Mouse (Mus musculus): ENCODE measurements around the gene Tek.
"Not testable (repeated sequence)": the region's sequence is repeated elsewhere in the genome, so short reads cannot be mapped to it uniquely, and the experiment has no call there.

Tek gene

DNA sequence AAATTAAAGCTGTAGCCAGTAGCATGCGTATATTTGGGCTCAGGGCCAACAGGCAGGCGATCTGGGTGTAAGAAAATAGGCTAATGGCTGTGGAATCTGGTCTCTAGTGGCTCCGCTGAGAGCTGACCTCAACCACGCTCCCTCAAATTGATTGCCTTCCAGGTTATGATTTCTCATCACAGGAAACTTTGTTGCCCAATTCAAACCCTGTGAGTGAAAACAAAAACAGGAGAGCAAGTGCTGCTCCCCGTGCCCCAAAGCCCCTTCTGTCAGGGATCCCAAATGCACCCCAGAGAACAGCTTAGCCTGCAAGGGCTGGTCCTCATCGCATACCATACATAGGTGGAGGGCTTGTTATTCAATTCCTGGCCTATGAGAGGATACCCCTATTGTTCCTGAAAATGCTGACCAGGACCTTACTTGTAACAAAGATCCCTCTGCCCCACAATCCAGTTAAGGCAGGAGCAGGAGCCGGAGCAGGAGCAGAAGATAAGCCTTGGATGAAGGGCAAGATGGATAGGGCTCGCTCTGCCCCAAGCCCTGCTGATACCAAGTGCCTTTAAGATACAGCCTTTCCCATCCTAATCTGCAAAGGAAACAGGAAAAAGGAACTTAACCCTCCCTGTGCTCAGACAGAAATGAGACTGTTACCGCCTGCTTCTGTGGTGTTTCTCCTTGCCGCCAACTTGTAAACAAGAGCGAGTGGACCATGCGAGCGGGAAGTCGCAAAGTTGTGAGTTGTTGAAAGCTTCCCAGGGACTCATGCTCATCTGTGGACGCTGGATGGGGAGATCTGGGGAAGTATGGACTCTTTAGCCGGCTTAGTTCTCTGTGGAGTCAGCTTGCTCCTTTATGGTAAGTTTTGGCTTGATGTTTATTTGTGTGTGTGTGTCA is at the start of gene Tek:
Gene Tek, plus strand, starts transcription at position 452 of the 894 bp plus-strand sequence.
- peak in 1 of 2 experiments; percentile 28 for DNase-seq

DNA sequence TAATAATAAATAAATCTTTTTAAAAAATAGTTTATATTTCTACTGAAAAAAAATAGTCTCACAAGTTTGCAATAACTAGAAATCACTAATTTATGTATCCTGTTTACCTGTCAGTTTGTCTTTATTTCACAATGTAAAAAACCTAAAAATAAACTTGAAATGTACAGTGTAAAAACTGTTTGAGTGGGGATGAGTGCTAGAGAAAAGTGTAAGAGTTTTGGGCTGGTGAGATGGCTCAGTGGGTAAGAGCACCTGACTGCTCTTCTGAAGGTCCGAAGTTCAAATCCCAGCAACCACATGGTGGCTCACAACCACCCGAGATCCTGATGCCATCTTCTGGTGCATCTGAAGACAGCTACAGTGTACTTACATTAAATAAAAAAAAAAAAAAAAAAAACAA is 49.3 kb upstream of the Tek start:
- DNase-seq = not testable (repeated sequence)

DNA sequence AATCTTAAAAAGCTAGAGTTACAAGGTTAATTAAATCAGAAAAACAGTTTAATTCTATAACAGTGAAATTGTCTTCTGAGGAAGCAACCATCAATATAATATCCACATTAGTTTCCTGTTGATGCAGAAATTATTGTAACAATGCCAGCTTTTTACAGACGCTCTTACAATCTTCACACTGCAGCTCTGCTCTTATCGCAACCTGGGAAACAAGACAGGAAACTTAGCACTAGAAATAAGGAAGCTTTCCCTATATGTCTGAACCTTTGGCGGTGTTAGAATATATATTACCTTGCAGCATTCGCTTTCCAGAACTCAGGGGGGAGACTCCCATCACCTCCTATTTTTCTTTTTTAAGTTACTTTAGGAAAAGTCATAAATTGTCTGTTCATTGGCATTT is 48.0 kb upstream of the Tek start:
- no peak for DNase-seq

DNA sequence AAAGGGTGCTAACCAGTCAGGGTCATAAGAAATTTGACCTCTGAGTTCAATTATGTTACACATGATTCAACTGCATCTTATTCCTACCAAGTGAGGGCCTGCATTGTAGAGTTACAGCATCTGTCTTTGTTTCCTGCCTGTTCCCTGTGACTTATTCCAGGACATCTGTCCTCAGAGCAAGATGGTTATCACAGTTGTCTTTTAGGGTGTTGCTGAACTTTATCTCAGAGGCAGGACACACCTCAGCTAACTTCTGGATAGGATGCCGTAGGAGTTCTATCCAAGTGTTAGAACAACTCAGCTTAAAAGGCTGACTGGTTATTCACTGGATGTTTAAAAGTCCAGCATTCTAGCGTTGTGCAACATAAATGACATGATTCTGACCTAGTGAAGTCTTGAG is 46.9 kb upstream of the Tek start:
- no peak for DNase-seq

DNA sequence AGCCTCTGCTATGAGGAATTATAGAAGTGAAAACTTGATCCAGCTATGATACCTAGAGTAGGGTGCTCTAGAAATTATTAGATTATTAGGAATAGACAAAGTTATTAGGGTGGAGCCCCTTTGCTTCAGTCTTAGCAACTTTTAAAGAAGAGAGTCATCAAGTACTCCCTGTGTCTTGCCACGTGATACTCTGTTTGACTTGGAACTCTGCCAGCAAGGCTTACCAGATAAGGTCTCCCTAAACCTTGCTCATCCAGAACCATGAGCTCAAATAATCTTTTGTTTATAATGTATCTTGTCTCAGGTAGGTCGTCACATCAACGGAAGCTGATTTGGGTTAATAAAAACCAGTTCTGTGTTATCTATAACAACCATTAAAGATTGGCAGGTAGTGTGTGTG is 42.7 kb upstream of the Tek start:
- DNase-seq = no peak

DNA sequence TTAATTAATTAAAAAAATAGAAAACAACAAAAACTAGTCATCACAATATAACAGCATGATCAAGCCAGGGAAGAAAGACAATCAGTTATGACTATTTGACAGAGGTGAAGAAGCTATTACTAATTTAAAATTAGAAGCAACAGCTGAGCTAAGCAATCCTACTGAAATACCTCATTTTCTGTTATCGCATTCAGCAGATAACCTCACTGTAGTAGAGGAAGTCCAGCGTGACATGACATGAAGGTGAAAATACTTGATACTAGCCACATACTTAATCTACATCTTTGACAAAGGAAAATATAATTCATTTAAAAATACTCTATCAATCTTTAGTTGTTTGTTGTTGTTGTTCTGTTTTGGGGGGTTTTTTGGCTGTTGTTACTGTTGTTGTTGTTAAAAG is 28.1 kb upstream of the Tek start:
- no peak for DNase-seq

DNA sequence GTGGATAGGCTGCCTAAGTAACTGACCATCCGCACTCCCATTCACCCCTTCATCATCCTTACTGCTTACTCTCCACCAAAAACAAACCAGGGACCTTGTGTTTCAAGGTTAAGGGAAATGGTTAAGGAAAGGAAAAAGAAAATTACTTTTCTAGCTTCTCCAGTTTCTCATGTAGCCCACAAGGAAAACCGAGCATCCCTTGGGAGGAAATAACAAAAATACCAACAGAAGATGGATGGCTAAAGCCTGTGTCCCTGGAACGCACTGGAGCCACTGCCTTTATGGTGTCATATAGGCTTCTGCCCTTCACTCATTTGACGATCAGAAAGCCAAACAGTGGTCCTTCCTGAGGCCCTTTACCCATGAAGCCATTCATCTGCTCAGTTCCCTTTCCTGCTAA is 27.7 kb upstream of the Tek start:
- DNase-seq = no peak

DNA sequence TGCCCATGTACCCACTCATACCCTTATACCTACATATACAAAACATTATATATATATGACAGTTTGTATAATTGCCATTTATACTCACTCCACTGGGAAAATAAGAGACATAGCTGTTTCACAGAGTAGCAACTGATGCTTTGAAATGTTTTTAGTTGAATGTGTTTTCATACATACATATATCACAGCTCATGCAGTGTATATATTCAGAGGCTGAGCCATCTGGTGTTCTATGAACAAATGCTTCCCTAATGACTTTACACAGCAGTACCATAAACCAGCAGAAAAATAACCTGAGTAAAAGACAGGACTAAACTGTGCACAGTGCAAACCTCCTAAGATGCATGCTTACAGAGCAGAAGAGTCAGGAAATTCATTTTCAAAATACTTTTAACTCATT is 25.3 kb upstream of the Tek start:
- DNase-seq = no peak

DNA sequence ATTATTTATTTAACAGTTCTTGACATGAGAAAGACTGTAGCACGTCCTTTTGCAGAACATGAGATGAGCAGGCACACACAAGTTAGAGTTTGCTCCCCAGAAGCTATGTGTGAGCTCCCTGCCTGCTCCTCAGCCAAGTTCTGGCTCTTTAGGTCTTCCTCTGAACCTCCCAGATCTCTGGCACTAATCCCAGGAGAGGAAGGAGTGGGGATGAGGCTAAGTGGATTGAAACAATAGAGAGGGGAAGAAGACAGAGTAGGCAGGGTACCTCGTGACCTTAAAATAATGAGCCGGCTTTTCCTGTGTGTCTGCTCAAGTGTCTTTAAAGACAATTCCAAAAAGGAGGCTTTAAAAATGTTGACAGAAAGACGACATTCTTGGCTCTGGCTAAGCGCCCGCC is 23.9 kb upstream of the Tek start:
- peak; percentile 48 to 68 for DNase-seq

DNA sequence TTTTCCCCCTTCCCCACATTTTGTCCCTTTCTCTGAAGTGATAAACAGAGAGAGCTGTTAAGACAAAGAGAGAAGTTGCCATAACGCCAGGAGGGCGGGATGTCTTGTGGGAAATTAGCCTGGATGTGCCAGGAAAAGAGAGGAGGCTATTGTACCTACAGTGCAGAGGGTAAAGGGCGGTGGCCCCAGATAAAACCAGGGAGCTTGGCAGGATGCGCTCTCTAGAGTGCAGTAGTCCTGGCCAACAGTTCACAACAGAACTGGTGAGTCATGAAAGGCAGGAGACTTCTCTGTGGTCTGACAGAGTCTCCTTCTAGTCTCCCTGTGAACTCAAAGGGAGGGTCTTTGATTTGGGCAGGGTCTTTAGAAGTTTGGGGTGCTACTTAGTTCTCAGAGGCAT is 13.3 kb upstream of the Tek start:
- DNase-seq = no peak

DNA sequence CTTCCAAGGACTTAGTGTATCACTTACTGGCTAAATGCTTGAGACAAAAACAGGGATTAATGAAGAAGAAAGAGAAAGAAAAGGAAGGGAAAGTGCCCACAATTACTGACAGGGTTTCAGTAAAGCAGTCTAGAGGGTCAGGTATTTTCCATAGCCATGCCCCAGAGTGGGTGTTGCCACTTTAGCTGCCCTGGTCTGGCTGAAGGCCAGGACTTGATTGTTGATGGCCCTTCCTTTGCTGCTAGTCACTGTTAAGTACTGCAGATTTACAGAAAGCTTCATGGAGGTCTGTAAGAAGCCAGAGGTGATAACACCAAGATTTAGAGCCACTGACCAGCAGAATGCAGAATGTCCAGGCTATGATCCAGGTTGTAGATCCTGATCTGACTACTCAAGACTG is 6.4 kb upstream of the Tek start:
- DNase-seq = peak; percentile 45 to 51

DNA sequence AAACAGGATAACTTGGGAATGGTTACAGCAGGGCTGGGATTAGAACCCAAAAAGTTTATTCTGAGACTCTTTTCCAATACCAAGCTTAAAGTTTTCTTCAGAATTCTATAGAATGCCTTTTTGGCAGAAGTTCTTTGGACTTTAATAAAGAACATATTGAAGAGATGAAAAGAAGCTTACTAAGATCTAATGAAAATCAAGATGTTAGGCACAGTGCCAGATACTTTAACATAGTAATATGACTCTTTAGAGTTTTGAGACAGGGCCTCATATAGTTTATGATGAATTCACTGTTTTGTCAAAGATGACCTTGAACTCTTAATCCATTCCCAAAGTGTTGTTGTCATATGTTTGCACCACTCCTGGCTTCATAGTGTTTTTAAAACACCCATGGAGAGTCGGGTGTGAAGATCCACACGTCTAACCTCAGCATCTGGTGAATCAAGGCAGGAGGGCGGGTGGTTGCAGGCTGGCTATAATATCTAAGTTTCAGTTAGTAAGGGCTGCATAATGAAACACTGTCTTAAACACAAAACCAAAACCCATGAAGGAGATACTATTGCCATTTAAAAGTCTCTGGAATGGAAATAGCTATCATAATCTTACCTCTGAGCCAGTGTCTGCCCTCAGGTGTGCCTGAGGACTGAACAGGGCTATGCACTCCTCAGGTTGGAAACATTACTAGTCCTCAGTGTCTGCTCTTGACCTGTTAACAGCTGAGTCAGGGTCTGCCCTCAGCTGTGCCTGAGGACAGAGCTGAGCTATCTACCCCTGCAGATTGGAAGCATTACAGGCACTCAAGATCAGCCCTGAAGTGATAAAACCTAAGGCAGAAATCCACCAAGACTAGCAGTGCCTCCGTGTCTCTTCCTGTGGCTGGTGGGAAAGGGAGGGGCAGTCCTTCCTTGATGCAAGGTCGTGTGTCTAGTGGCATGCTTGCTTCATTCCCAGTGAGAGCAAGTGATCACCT is 1.5 kb upstream of the Tek start:
- no peak for DNase-seq

DNA sequence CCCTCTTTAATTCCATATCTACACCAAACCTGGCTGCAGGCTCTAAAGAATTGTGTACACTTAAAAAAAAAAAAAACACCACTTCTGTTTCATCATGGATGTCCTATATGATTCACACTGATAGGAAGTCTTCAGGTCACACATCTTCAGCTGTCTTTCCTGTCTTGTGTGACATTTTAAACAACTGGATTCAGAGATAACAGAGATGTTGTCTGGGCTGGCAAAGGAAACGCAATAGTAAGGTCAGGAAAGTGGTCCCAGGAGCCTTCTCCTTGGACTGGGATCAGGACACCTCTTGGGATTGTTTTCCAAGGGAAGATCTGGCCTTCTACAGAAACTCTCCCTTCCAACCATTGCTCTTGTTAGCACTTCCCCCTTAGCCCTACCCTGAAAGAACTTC is 2.7 kb downstream of the Tek start:
- DNase-seq = peak in 1 of 2 experiments; percentile 15

DNA sequence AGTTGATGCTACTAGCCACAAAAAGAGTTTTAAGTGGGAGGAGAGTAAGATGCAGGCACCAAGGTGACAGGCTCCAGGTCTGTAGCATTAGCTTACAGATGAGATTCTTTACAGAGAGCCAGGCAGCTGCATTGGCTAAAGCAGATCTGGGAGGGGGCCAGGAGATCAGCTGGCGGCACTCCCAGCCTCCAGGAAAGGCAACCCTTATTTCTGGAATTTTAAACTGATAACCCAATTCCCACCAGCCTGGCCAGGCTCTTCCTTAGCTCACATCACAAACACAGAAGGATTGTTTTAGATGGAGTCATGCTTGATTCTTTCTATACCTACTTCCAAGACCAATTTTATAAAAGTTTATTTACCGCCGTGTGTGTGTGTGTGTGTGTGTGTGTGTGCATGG is 6.7 kb downstream of the Tek start:
- peak; percentile 62 to 65 for DNase-seq

DNA sequence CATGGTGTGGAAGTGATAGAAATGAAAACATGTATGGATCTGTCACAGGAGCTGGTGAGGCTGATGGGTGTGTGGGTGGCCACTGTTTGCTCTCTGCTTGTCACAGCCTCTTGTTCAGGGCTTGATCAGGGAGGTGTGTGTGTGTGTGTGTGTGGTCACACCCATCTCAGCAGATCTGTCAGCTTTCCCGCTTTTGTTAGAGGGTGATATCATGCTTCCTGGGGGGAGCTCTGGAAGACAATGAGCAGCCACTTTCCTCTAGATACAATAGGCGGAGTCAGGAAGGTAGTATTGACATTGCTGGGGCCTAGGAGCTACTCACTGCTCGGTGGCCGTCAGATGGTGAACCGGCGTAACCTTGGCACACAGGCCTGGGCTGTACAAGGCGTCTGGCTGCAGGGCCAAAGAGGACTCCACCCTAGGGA is 7.3 kb downstream of the Tek start:
- peak; percentile 68 to 89 for DNase-seq

DNA sequence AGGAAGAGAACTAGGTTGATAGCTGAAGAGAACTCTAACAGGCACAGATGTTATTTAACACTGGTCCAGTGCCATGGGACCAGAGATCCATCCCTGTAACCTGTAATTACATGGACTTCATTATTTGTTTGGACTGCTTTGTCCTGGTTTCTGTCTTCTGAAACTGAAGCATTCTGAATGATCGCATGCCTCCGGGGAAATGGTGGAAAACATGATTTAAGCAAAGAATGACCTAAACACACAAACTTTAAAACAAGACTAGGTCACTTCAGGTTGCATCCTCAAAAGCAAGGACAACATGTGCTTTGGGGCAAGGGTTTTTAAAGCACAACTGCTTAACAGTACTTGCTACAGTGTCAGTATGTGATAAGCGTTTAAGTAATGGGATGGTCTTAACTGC is 8.2 kb downstream of the Tek start:
- no peak for DNase-seq

DNA sequence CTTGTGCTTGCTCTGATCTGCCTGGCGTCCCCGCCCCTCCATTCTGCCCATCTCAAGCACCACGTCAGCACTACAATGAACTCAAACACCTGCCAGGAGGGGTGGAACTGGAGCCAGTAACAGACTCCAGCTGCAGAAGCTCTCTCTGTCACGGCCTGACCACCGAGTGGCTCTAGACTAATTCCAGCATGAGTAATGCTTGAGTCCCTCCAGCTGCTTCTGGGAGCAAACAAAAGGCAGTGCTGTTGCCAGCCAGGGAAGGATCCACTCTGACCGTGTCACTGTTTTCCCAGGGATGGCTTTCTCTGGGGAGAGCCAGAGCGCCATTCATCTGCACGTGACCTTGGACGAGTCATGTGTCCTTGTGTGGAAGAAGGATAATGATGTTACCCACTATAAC is 13.4 kb downstream of the Tek start:
- peak; percentile 20 to 51 for DNase-seq

DNA sequence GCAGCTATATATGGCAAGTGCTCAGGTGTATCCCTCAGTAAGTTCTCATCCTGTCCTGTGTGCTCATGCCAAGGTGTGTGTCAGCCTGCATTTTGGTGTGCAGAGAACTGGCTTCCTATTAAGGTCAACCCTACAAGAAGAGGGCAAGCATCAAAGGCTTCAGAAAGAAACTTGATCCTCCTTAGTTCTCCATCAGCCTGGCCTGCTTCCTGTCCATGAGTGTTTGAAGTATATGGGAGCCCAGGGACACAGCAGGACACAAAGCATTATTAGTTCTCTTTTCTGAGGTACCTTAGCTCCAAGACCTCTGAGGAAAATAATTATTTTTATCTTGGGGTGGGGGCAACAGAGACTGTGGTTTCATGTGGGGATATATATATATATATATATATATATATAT is 26.1 kb downstream of the Tek start:
- DNase-seq = no peak

DNA sequence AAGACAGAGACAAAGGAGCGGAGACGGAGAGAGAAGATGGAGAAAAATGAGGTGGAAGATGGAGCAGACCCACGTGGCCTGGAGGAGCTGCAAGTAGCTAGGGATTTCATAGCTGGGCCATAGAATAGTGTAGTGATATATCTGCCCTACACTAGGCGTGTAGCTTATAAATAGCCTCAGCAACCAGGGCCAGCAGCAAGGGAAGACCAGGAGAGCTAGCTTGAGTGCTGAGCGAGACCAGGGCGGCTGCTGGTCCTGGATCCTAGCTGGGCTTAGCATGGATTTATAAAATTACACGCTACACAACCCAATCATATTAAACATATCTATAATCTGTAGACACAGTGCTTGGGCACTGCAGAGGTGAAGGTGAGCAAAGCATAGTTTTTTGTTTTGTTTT is 27.1 kb downstream of the Tek start:
- no peak for DNase-seq

DNA sequence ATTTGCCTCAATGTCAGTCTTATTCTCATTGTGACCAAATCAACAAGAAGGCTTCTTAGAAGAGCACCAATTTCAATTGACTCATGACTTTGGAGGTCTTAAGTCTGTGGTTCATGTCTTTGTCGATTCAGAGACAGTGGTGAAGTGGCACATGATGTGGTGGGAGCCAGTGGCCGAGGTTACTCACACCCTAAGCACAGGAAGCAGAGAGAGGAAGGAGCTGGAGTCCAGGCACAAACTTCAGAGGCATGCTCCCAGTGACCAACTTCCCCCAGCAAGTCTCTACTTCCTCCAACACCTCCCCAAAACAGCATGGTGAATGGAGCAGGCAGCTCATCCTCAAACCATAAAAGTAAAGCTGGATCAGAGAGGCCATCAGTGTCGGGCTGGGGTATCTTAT is 29.5 kb downstream of the Tek start:
- no peak for DNase-seq

DNA sequence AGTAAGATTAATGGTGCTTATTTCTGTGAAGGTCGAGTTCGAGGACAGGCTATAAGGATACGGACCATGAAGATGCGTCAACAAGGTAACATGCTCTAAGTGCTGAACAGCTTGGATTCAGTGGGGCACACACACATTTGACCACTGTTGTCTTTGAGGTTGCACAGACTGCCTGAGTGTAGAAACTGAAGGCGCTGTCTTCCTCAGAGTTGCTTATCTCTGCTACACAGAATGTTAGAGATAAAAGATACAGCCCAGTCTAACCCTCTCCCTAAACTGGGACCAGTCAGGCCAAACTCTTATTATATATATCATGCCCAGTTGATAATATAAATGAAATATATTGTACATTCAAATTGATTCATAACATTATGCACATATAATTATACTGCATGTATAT is 42.0 kb downstream of the Tek start:
- no peak for DNase-seq

DNA sequence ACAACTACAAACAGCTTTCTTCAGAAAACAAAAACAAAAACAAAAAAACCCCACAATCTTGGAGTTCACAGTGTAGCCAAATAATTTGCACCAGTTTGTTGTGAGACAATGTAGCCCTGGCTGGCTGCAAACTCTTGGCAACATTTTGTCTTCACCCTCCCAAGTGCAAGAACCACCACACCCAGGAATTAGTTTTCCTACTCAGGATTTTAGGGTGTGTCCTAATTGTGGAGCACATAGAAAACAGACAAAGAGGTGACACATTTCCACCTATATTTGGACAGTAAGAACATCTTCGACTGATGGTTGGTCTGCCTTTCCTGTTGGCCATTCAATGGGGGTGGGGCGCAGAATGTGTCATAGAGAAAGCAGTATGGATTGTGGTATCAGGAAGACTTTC is 46.8 kb downstream of the Tek start:
- DNase-seq = peak in 1 of 2 experiments; percentile 27

DNA sequence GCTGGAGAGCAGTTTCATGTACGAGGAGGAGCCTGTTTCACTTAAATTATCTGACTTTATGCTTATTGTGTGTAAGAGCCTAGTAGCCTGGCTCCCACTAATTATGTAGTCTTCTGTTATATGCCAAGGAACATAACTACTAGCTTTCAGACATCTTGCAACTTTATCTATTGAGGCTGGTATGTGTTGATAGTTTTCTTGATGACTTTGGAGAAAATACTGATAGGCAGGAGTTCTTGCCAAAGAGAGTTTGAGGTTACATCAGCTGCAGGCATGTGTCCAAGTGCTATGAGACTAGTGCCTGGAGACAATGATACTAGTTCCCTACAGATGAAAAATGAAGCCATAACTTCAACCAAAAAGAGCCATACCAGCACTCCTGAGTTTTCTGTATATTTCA is 64.1 kb downstream of the Tek start:
- DNase-seq = peak in 1 of 2 experiments; percentile 26

DNA sequence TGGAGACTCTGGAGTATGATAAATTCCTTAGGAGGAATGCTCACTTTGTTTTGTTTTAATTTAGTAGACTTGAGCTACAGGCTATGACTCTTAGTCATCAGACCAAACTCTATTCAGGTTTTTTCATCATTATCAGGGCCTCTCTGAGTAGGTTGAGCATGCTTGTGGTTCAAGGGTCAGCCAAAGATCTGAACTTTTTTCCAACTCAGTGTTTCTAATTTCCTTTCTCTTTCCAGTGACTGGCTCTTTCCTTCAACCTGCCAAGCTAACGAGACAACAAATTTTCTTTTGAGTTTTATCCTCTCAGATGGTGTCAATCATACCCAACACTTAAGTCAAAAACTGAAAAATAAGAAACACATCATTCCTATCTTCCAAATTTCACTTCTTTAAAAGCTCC is 71.5 kb downstream of the Tek start:
- no peak for DNase-seq
